Mouse (Mus musculus) brain, adult 2 months (tissue): ENCODE results near the gene Pdcd1lg2.
"Not testable (repeated sequence)": the region's sequence is repeated elsewhere in the genome, so short reads cannot be mapped to it uniquely, and the experiment has no call there.

ENCODE experiments used
- DNase-seq: peaks from one replicate; pipeline ENCODE4 v3.0.0; 2011; ENCODE audit warnings: low read depth, low spot score

The Pdcd1lg2 gene

DNA sequence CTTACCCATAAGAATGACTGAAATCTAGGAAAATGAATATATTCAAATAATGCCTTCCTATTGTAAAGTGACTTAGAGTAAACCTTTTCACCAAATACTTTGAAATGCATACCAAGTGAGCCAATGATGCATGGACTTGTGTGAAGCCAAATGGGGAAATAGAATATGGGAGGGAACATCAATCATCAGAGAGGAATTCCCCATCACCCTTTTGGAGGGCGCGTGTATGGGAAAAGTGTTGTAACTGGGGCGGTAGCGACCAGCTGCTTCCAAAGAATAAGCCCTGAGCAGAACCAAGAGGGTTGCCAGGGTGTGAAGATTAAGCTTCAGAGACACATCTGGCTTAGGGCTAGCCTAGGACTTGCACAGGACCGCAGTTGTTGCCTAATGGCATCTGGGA, 27.4 kb upstream of the Pdcd1lg2 start:
- DNase-seq = no peak

DNA sequence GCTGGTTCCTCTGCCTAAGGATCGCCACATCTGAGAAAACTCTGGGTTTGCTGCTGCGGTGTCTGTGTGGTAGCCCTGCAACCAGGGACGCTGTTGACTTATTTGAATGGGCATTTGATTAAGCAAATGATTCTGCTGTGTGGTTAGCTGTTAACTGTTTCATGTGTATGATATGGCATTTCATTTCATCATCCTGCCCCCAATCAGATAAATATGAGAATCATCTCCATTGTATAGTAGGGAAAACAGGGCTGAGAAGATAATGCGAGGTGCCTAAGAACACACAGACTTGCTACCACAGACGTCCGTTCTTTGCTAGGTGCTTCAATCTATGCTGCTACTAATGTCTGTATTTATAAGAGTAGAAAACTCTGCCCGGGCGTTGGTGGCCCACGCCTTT, 26.3 kb upstream of the Pdcd1lg2 start:
- DNase-seq = no peak

DNA sequence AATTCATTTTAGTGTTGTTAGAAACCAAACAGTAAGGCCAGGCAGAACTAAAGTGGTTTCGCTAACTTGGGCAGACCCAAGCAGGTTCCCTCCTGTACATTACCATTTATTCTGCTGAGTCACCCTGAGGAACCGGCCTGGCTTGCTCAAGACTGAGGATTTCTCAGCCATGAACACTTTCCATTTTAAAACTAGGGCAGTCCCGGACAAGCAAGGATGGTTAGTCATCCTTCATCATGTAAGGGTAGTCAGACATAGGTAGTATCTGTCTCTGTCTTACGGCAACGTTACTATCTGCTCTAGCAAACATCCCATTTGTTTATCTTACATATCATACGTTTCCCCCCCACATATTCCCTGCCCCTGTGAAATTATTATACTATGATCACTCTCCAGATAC, 25.7 kb upstream of the Pdcd1lg2 start:
- DNase-seq = peak; percentile 38

DNA sequence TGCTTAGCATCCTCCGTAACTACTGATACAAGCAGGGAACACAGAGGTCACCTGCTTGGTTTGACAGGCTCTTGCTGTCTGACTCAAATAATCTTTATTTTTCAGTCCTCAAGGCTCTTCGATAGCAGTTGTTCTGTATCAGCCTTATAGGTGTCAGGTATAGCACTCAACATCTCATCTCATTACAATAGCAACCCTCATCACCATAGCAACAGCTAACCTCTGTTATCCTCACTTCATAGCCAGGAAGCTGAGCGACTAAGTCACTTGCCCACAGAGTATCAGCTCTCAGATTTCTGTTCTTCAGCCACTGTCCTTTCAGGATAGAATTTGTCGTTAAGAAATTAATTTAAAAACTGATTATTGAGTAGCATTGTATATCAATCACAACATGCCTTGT, 24.9 kb upstream of the Pdcd1lg2 start:
- DNase-seq = peak; percentile 12

DNA sequence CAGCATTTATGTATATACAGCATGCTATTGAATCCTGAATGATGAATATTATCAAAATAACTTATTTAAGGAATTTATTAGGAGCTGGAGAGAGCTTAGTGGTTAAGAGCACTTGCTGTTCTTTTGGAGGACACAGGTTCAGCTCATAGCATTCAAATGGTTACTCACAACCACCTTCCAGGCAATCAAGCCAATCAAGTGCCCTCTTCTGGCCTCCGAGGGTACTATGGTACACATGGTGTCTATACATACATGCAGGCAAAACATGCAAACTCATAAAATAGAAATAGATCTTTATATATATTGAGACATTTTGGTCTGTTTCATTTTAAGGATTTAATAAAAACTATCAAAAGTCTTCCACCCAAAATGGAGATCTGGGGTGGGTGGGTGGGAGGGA, 21.9 kb upstream of the Pdcd1lg2 start:
- DNase-seq = no peak

DNA sequence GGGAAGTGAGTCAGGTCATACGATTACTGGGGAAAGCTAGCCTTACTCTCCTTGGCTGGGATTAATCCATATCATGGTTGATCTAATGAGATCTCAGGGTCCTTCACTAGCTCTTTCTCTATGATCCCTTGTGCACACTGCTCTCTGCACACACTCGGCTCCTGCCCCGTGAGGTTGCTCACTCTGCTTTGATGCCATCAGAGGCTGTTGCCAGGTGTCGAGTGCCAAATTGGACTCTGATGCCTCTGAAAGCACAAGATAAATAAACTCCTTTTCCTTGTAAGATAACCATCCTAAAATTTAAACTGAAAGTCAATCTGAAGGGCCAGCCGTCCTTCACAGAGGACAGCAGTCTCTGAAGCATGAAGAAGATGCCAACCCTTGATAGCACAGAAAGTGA, 20.2 kb upstream of the Pdcd1lg2 start:
- no peak for DNase-seq

DNA sequence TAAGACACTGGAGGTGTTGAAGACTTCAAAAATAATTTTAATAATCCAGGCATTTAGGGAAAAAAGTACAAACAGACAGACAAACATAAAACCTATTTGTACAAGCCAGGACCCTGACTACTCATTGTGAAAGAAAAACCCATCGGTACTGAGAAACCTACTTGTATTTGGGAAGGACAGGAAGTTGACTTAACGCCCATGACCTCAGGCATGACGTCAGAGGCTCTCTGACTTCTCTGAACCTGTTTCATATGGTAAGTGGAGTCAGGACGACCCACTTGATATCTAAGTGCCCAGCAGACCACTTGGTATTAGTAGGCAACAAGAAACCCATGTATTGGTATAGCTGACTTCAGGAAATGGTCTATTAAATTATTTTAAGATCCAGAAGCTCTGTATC, 19.4 kb upstream of the Pdcd1lg2 start:
- no peak for DNase-seq

DNA sequence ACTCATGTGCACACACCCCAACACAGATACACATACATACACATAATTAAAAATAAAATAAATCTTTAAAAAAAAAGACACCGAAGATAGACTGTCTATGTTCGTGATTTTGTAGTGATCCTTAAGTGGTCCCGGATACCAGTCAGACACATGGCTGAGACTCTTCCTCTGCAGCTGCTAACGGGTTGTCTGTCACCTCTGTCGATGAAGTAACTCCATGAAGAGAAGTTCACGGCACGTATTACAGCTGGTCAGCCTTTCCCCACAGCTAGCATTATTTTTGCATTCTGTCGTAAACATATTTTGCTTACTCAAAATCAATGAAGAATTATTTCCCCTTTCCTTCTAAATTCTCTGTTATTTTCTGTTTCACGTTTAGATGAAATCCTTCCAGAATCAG, 17.4 kb upstream of the Pdcd1lg2 start:
- no peak for DNase-seq

DNA sequence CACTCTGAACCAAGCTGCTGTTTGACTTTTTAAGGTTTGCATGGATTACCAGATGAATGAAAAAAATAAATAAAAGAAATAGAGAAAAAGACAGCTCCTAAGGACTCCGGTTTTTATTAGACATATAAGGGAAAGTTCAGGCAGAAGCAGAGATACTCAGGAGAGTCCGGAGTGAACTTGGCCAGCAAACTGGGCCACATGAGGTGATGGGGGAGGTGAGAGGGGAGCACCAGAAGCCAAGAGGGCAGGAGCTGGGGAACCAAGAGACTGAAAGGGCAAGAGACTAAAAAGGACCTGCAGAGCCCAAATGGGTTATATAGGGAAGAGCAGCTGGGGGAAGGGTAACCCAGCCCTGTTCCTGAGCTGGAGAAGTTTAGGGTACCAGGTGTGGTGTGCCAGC, 16.0 kb upstream of the Pdcd1lg2 start:
- DNase-seq = no peak

DNA sequence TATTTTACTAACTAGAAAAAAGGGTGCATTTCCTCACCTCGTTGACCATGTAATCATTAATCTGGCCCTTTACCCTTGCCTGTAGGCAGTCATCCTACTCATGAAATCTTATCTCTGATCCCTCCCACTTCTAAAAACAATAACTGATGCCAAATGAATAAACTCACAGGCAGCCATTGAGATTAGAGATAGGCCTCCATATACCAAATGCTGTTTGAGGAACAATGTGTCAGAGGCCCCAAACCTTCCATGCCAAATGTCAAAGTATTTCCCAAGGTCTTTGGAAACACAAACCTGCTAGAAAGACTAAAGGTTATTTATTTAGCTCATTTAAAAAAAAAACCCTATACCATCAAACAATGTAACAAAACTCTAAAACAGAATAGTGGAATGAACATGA, 14.4 kb upstream of the Pdcd1lg2 start:
- no peak for DNase-seq

DNA sequence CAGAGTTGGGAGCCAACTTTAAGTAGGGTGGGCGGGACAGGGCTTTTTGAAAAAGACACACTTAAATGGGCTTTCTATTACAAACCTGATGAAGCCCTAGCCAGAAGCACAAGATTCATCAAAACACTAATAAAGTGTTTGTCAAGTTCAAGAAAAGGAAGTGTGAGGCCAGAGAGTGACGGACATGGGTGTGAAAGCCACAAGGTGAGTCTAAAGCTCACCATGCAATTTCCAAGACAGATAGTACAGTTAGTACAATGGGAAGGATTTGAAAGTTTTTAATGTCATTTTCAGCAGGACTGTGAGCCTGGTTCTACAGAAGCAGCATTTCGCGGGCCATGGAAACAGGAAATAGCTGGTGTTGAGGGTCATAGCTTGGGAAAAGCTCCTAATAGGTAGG, 10.9 kb upstream of the Pdcd1lg2 start:
- DNase-seq = no peak

DNA sequence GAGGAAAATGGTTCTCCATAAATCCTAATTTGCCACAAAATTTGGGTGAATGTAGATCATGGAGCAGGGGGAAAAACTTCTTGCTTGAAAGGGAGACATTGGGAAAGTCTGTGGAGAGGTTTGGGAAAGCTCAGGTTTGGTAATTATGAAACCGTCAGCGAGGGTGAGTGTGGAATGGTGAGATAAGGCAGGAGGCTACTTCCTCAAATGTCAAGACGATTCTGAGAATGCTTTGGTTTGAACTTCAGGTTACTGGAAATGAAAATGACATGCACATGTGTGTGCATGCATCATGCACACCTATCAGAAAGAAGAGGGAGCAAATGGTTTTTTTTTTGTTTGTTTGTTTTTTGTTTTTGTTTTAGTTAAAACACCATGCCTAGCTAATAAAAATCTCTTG, 10.3 kb upstream of the Pdcd1lg2 start:
- no peak for DNase-seq

DNA sequence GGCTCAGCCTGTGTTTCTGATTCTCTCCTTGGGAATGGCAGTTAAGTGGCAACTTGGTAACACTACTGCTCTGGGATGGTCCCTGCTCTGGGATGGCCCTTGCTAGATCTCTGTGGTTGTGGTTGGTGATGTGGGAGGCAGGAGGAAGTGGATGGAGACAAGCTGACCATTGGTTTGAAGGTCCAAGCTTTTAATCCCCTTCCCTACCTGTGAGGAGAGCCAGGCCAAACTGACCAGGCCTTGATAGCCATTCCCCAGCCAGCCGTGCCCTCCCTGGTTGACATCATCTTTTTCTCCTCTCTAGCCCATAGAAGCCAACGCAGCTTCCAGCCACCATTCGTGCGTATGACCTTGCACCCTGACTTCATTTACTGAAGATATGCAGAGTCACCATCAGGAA, 8.1 kb upstream of the Pdcd1lg2 start:
- no peak for DNase-seq

DNA sequence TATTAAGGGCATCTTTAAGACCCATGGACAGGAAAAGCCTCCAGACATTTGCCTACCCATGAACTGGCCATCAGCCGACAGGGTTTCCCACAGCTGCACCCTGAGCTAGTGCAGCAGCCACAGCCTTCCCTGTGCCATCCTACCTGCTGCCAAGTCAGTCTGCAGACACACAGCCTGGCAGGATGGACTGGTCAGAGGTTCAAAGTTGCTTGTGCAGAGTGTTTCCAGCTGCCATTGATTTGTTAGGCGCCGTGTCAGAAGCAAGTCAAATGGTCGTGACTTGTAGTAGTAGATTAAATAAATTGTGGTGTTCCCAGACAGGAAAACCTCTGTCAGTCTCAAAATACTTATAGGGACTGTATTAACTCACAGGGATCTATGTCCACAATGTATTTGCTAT, 7.5 kb upstream of the Pdcd1lg2 start:
- DNase-seq = no peak

DNA sequence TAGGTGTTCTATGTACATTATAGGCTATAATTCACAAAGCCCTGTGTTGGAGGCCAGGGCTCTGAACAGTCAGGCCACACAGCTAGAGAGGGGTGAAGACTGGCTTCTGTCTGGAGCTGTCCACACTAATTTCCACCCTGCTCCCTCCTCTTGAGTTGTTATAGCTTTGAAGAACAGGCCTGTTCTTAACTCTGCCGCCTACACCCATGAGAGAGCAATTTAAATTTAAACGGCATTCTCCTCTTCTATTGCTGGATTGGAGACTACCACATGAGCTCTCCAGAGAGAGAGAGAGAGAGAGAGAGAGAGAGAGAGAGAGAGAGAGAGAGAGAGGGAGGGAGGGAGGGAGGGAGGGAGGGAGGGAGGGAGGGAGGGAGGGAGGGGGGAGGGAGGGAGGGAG, 5.3 kb upstream of the Pdcd1lg2 start:
- peak; percentile 68 for DNase-seq

DNA sequence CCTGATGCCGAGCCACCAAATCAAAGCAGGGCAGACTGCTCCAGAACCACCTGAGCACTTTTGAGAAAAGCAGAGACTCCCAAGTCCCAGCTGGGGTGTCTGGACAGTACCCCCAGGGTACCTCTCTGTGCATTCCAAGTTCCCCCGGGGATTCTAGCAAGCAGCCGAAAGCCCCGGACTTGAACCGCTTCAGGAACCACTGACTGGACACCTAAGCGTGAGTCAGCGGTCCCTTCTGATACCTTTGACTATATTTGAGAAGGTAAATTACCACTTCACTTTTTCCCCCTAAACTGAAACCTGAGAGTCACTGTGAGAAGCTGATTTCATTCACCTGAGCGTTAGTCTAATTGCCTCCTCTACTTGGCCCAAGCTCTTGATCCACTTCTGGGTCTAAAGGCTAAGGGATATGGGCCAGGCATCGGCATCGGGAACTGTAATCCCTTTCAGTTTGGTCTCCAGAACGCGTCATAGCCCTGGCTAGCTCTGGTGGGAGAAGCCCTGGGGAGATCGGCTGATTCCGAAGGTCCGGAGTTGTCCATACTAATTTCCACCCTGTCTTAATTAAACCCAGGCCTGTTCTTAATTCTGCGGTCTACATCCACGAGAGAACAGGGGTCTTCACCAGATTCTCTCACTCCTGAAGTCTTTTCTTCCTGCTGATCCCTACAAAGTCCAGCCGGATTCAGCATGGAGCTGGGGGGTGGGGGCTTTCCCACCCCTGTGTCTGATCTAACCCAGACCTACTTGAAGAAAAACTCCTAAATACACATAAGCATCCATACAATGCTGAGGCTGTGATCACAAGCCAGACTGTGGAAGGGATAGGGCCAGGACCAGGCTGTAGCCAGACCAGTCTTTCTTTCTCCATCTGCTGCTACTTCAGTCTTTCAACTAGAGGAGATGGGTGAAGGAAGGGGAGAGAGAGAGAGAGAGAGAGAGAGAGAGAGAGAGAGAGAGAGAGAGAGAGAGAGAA, 4.4 kb upstream of the Pdcd1lg2 start:
- no peak for DNase-seq

DNA sequence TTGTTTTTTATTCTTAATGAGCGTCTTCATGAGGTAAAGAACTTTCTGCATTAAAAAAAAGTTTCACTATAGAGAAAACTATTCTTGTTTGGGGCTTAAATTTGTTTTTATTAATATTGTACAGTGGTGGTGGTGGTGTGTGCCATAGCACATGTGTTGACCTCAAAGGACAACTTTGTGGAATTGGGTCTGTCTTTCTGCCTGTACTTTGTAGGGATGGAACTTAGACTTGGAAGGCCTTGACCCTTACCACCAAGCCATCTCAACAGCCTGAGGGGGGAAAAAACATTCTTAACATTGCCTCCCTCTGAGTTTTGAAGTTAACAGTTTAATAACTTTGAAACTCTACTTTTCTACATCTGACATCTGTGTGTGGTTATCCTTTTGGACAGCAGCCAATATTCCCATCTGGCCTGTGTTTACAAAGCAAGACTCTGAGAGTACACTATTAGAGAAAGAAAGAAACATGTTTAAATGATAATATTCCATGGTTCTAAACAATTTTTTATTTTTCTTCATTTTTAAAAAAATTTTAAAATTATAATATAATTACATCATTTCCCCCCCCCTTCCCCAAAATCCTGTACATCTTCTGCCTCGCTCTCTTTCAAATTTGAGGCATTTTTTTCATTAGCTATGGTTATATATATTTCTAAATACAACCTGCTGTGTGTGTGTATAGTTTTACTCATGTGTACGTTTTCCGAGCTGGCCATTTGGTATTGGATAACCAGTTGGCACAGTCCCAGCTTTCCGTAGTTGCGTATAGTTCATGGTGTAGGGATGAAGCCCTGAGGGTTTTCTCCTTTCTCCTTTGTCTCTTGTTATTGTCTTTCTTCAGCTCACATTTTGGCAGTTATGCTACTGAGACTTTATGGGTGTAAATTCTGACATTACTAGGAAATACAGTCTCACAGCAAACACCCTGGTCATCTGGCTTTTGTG, 2.0 kb downstream of the Pdcd1lg2 start:
- DNase-seq = peak; percentile 64

DNA sequence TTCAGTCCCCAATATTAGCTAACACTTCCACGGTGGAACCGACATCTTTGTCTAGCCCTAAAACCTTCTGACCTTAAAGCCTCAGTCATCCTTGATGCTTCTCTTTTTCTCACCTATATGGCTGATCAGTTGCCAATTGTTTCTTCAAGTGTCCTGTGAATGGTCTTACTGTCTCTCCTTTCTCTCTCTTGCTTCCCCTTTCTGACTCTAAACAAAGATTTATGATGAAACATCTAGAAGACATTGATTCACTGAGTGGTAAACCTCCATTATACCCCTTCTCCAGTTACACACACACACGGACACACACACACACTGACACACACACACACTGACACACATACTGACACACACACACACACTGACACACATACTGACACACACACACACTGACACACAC, 3.8 kb downstream of the Pdcd1lg2 start:
- DNase-seq = no peak

DNA sequence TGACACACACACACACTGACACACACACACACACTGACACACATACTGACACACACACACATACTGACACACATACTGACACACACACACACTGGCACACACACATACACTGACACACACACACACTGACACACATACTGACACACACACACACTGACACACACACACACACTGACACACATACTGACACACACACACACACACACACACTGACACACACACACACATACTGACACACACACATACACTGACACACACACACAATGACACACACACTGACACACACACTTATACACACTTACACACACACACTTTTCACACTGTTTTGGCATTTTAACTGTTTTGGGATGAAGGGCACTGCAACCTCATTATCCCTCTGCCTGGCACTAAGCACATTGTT, 4.2 kb downstream of the Pdcd1lg2 start:
- not testable (repeated sequence) for DNase-seq

DNA sequence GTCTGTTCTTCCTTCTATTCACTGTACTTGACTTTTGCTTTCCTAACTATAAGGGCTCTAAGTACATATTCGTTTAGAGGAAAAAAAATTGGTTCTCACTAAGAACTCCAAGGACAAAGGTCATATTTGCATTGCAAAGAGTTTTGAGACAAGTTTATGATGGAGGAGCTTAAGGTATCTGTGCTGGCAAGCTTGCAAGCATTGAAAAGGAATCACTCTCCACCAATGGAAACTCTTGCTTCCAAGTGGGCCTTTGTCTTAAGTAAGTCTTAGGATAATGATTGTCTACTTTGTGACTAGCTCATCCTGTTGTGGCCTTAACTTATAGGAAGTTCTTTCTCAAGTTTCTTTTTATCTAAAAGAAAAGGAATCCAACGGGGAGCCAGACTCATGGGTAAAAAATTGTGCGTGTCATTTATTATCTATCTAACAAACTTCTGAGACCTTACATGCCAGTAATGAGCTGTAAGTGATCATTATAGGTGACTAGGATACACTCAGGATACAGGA, 5.7 kb downstream of the Pdcd1lg2 start:
- DNase-seq = no peak

DNA sequence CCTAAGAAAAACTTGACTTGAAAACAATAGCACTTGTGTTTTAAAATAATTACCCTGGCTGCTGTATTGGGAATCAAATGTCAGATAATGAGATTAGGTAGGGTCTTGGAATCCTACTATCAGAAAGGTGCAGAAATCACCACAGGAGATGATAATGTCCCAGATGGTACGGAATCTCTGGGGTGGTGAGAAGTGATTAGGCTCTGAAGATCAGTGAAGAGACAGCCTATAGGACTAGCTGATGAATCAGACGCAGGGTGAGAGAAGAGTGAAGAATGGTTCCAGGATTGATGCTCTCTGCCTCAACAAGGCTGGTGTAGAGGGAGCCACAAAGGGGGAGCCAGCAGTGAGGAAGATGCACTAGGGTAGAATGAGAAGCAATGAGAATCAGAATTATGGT, 6.5 kb downstream of the Pdcd1lg2 start:
- DNase-seq = no peak

DNA sequence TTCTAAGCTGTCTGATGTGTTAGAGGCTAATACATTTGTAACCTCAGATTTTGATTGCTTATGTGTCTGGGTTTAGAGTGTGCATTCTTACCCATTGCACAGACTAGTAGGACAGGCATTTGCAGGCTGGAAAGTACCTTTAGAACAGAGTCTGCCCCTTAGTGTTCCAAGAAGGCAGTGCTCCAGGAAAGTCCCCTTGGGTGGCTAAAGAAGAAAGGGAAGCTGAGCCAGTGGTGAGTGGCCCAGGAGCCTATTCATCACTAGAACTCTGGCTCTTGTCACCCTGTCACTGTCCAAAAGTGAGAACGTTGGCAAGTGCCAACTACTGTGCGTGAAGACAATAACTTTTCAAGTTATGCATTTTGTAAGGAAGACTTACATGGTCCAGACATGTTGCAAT, 7.2 kb downstream of the Pdcd1lg2 start:
- DNase-seq = no peak
